Mouse (Mus musculus) cerebellum, adult (tissue): ENCODE data around the gene Tacr2.

Experiments used
- ATAC-seq: cut with Nextera tagmentation; 2 replicates; pipeline ENCODE4 v1.9.2; 2017; ENCODE audit warnings: mild to moderate bottlenecking, moderate library complexity, mixed read lengths; ENCODE audit not compliant: insufficient number of reproducible peaks, low FRiP score, low TSS enrichment

Gene Tacr2

DNA sequence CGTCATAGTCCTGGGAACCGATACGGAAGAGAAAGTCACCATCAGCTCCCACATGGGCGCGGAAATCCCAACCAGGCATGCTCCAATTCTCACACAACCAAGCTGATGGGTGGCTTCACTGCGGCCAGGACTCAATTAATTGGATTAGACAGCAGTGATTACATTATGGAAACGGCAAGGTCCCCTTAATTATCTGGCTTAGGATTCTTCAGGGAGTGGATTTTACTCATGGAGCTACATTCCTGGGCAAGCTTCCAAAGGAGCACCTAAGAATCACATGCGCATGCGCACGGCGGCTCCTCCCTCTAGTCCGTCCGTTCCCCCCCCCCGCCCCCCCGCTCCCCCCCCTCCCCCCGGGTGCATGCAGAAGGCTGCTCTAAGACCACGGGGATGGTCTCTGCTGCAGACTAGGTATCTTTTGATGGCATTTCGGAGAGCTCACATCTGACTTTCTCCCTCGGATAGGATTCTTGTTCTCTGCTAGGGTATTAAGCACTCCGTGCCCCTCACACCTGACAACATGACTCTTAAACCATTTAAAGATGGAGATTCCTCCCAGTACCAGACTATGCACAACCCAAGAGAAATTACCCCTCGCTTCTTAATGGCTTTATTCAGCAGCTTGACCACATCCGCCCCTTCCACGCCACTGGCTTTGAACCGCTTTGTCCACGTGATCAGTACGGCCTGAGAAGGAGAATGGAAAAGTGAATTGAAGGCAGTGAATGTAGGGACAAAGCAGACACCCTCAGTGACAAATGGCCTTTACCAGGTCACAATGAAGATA lies 44.0 kb downstream of the Tacr2 start:
- no peak for ATAC-seq

DNA sequence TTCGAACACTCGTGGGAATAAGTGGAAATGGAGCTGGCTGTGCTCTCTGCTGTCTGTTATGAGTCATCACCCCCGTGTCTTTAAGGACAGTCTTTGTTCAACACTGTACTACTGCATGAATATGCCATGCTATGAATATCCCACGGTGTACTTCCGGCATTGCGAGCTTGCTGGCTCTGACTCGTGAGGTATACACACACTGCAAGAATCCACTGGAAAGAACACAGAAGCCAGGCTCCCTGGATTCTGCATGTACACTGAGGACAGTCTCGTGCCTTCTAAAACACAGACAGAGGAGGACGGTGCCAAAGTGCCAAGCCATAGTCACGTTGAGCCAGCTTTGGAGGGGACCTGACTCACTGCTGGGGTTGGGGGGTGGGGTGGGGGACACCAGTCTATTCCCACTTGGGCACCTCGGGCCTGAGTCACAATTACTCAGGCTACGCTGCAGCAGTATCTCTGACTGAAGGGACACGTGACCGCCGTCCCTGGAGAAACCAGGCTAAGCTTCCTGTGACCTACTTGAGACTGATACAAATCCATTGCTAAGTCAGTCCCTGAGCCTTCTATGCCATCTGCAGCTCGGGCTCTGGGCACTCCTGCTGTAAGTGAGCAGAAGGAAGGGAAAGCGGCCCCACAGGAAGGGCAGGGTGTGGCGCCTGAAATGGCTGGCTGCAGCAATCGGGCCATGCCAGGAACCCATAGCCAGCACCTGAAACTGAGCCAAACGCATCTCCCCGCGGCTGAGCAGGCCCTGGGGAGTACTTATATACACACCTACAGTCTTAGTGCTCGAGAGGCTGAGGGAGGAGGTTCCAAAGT lies 48.0 kb downstream of the Tacr2 start:
- peak; percentile 93 for ATAC-seq

DNA sequence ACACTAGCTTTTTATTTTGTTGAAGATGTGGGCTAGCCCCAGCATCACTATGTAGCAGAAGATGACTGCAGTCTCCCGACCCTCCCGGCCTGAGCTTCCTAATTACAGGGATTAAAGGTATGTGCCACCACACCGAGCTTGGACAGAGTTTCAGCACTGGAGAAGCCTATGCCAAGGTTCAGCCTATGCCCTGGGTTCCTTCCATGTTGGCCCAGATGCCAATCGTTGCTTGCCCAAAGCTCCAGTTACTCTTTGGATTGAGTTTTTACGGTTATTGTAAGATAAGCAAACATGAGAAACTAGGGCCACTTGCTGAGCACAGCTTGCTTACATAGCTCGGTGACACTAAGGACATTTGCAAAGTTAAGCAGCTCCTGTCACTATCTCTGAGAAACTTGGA lies 52.9 kb downstream of the Tacr2 start:
- no peak for ATAC-seq

DNA sequence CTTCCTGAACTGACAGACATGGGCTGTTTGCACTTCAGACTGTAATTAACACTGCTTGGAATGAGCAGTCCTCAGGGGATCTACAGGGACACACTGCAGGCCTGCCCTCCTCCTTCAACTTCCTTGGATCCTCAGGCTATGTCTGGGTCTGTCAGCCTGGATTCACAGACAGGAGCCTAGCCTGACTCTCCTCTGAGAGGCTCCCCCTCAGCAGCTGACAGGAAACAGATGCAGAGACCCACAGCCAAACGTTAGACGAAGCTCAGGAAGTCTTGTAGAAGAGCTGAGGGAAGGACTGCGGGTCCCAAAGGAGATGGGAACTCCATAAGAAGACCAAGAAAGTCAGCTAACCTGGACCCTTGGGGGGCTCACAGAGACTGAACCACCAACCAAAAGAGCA lies 54.2 kb downstream of the Tacr2 start:
- ATAC-seq: no peak

DNA sequence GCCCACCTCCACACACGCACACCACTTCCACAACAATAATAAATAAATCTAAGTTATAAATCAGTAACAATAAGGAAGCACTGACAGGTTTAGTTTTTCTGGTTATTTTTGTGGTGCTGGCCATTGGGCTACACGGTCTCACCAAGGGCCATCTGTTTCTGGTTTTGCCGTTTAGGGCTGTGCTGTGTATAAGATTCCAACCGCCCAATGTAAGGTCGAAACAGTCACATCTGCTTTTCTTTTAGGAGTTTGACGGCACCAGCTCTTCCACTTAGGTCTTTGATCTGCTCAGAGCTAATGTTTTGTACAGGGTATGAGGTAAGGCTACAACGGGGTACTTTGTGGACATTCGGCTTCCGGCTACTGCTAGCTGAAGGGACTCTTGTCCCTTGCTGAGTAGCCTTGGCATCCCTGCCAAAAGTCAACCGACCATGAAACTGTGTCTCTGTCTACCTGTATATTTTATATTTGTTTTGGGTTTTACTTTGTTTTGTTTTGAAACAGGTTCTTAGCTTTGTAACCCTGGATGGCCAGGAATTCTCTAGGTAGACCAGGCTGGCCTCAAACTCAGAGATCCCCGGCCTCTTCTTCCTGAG lies 56.8 kb downstream of the Tacr2 start:
- no peak for ATAC-seq

DNA sequence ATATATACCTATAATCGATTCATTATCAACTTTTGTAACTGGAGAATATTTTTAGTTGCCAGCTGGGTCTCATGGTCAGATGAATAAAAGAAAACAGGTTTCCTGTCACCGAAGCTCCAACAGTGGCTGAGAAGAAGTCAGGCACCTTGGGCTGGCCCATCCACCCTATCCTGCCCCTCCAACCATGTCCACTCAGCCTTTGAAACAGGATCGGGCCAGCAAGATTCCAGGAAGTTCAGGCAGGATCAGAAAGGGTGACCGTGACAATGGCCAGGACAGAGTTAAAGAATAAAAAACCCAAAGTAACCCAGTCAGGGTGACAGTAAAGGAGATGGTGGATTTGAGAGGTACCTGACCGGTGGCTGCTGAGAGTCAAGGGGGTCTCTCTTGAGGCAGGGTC lies 57.4 kb downstream of the Tacr2 start:
- no peak for ATAC-seq

DNA sequence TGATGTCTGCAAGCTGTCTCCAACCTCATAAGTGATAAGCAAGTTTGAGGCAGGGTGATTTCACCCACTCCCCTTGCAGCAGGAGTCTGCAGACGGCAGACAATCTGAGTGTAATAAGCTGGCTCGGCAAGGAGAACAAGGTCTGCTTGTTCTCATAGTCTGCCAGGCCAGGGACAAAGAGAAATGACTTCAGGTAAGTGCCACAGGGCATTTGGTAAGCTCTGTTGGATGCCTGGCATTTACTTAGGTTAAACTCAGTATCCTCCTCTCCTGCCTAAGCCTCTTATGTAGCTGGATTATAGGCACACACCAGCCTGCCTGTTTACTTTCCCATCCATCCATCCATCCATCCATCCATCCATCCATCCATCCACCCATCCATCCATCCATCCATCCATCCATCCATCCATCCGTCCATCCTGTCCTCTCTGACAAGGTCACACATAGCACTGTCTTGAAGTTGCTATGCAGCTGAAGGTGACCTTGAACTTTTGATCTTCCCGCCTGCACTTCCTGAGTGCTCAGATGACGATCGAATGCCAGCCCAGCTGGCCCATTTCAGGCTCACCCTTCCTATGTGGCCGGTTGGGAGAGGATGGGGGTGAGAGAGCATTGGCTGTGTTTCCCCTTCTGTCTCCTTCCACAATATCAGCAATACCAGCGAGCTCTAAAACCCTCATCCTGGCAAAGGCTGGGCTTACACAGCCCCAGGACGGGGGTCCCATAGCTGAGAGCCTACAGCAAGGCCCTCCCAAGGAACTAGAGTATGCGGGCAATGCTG lies 58.2 kb downstream of the Tacr2 start:
- ATAC-seq: peak; percentile 38; the same call in 1 of the 2 replicates

DNA sequence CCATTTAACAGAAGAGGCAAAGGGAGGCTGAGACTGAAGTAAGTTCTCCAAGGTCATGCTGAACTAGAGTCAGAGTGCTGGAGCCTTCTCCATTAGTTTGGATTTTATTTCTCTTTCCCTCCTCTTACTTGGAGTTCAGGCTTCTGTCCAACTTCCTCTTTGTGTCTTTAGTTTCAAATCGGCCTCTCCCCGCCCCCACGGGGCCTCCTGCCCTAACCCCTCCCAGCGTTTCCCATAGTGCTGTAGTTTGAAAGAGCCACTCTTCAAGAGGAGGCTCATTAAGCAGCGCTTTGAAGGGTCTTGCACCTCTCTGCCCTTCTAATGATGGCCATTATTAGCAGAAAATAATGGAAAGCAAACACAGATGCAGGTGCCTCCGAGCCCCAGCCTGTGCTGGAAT lies 59.2 kb downstream of the Tacr2 start:
- ATAC-seq: no peak

DNA sequence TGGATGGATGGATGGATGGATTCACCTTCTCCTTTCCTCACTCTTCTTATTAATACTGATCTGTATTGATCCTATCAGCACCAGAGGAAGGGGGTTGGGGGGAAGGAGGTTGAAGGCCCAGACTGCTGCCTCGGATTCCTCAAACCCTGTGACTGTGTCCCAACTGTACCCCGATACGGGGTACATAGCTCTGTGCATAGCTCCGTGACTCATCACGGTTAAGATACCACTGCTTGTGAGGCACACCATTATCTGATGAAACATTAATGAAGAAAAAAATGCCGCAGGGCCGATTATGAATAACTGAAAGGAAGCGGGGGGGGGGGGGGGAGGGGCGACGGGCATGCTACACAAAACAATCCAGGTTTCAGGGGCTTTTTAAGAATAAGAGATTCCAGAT lies 60.9 kb downstream of the Tacr2 start:
- no peak for ATAC-seq

DNA sequence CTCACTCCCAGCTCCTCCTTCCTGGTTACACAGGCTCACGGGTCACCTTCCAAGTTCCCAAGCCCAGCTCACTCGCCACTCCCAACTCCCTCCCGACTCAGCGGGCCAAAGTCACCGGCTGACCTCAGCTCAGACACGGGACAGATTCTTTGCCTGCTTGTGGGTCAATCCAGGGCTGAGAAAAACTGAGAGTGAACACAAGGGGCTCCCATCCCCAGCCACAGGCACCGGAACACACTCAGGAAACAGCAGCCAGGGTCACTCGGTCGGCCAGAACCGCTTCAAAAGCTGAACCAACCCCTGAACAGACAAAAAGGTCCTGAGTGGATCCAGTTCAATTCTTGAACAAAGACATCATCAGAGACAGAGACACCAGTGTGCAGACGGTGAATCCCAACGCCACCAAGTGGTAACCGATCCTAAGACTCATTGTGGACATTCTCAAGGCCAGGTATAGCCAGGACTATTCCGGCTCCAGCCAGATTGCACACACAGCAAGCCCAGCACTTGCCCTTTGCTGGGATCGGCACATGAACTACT lies 61.7 kb downstream of the Tacr2 start:
- ATAC-seq: no peak
